Mouse (Mus musculus): ENCODE data around the gene Tbc1d25.

Tbc1d25 gene

GRCm38 (mm10) chrX:8182871-8183540 is 7.0 kb upstream of the Tbc1d25 start:
- in situ Hi-C loops (cut with MboI, MseI), result loop anchor here (5.0 kb wide), 1 partner anchor 69 kb away; the partner anchor contains the start of gene Ftsj1

GRCm38 (mm10) chrX:8179646-8180045 is 3.7 kb upstream of the Tbc1d25 start:
- in situ Hi-C loops (cut with MboI, MseI), result loop anchor here (5.0 kb wide), 1 partner anchor 73 kb away; the partner anchor contains the start of gene Ftsj1

- in situ Hi-C loops (cut with MboI, MseI), result no loop called here
Observed at GRCm38 (mm10) chrX:8178871-8179270, 2.9 kb upstream of the Tbc1d25 start.

- in situ Hi-C loops (cut with MboI, MseI), result no loop called here
Observed at GRCm38 (mm10) chrX:8175169-8175503, 845 bp downstream of the Tbc1d25 start.

- in situ Hi-C loops (cut with MboI, MseI), result no loop called here
Observed at GRCm38 (mm10) chrX:8167716-8168647, 8.0 kb downstream of the Tbc1d25 start.

- in situ Hi-C loops (cut with MboI, MseI), result no loop called here
Observed at GRCm38 (mm10) chrX:8164471-8164870, 11.5 kb downstream of the Tbc1d25 start.

GRCm38 (mm10) chrX:8163076-8163475 is 12.9 kb downstream of the Tbc1d25 start:
- in situ Hi-C loops (cut with MboI, MseI), result no loop called here

- in situ Hi-C loops (cut with MboI, MseI), result no loop called here
Observed at GRCm38 (mm10) chrX:8145153-8145991, 30.6 kb downstream of the Tbc1d25 start, which contains the start of gene Rbm3. Gene Rbm3 (minus strand): TSS chrX:8145880.

- in situ Hi-C loops (cut with MboI, MseI), result no loop called here
Observed at GRCm38 (mm10) chrX:8143750-8144149, 32.2 kb downstream of the Tbc1d25 start.

- in situ Hi-C loops (cut with MboI, MseI), result no loop called here
Observed at GRCm38 (mm10) chrX:8142948-8143347, 33.0 kb downstream of the Tbc1d25 start.

- in situ Hi-C loops (cut with MboI, MseI), result no loop called here
Observed at GRCm38 (mm10) chrX:8141058-8141457, 34.9 kb downstream of the Tbc1d25 start.

GRCm38 (mm10) chrX:8140446-8140845 is 35.5 kb downstream of the Tbc1d25 start:
- in situ Hi-C loops (cut with MboI, MseI), result no loop called here

GRCm38 (mm10) chrX:8139480-8139879 is 36.5 kb downstream of the Tbc1d25 start:
- in situ Hi-C loops (cut with MboI, MseI), result no loop called here

GRCm38 (mm10) chrX:8135886-8136285 is 40.1 kb downstream of the Tbc1d25 start:
- in situ Hi-C loops (cut with MboI, MseI), result no loop called here

GRCm38 (mm10) chrX:8132017-8132976 is 43.7 kb downstream of the Tbc1d25 start, which contains the start of gene Wdr13:
Gene Wdr13 (minus strand): TSS chrX:8132892.
- in situ Hi-C loops (cut with MboI, MseI), result no loop called here

GRCm38 (mm10) chrX:8131393-8131792 is 44.6 kb downstream of the Tbc1d25 start:
- in situ Hi-C loops (cut with MboI, MseI), result no loop called here

- in situ Hi-C loops (cut with MboI, MseI), result no loop called here
Observed at GRCm38 (mm10) chrX:8125235-8125634, 50.7 kb downstream of the Tbc1d25 start.

GRCm38 (mm10) chrX:8123821-8124470 is 52.0 kb downstream of the Tbc1d25 start:
- in situ Hi-C loops (cut with MboI, MseI), result no loop called here

- in situ Hi-C loops (cut with MboI, MseI), result no loop called here
Observed at GRCm38 (mm10) chrX:8117264-8117663, 58.7 kb downstream of the Tbc1d25 start.

- in situ Hi-C loops (cut with MboI, MseI), result no loop called here
Observed at GRCm38 (mm10) chrX:8115275-8115674, 60.7 kb downstream of the Tbc1d25 start.
